Mouse (Mus musculus) layer of hippocampus, adult 9-11 months (tissue): ENCODE data around the gene Il4.
A peak's percentile ranks its signal among the peaks of the same experiment; 100 is the strongest.
"Not testable (repeated sequence)": the region's sequence is repeated elsewhere in the genome, so short reads cannot be mapped to it uniquely, and the experiment has no call there.

Experiments used
- DNase-seq: peaks from one replicate; pipeline ENCODE4 v3.0.0; 2022

The Il4 gene

DNA sequence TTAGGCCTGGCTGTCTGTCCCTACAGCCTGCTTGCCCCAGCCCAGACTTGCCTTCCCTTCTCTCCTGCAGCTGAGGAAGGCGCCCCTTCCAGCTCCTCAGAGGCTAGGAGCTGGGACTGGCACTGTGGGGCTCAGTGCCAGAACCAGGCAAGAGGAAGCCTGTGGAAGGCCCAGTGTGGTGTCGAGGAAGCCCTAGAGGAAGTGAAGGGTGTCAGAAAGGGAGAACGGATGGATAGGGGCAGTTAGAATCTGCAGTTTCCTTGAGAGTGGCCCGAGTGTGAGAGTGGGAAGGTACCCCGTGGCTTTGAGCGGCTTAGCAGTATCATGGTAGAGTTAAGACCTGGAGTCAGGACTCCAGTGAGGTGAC is 4.0 kb upstream of the Il4 start:
- no peak for DNase-seq

- DNase-seq, result no peak
Measured at GRCm38 (mm10) chr11:53621582-53622439, 3.3 kb upstream of the Il4 start.

GRCm38 (mm10) chr11:53620094-53620493 is 1.6 kb upstream of the Il4 start:
- no peak for DNase-seq

GRCm38 (mm10) chr11:53619428-53619827 is 959 bp upstream of the Il4 start:
- DNase-seq, result no peak

- no peak for DNase-seq
Measured at GRCm38 (mm10) chr11:53617562-53618109, 833 bp downstream of the Il4 start.

DNA sequence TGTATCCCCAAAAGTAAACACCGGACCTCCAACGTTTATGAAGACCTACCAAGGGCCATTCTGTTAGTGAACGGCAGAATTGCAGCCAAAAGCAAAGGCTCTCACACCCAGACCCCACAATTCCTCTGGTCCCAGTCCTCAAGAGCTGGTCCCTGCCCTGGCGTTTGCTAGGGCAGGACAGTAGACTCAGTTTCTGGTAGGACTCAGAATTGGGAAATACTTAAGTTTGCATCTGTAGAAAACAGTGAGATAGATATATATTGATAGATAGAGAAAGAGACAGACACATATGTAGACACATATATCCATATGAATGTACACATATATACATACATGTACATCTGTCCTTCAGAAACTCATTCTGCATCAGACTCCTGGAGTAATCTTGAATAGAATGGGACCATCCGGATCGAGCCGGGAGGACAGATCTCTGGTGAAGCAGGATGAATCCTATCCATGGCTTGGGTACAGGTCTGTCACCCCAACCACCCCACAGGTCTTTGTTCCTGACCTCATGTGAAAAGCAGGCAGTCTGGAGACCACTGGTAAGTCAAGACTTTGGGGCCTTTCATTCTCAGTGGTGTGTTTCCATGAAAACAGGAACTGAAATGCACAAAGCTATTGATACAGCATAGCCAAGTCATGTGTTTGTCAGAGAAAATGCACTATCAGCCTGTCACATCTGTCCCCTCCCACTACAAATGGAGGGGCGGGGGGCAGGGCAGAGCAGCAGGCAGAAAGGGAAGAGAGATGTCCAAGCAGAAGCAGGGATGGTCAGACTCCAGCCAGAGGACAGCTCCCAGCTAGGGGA is 1.5 kb downstream of the Il4 start:
- no peak for DNase-seq

GRCm38 (mm10) chr11:53615575-53615974 is 2.9 kb downstream of the Il4 start:
- DNase-seq, result no peak

DNA sequence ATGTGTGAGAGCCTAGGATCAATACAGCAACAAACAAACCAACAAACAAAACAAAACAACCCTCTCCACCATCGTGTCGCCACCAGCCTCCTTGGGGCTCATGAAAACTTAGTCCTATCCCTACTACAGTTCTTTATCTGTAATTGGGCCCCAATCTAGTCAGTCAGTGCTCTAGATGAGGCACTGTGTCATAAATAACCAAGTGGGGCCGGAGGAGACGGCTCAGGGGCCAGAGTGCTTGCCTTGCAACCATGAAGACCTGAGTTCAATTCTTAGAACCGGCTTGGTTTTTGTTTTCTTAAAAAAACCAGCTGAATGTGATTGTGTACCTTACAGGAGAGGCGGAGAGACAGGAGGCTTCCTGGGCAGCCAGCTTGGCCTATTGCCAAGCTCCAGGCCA is 3.3 kb downstream of the Il4 start:
- DNase-seq, result no peak

- no peak for DNase-seq
Measured at GRCm38 (mm10) chr11:53609672-53610071, 8.8 kb downstream of the Il4 start.

- no peak for DNase-seq
Measured at GRCm38 (mm10) chr11:53609231-53609630, 9.2 kb downstream of the Il4 start.

- DNase-seq, result no peak
Measured at GRCm38 (mm10) chr11:53605609-53606008, 12.9 kb downstream of the Il4 start.

GRCm38 (mm10) chr11:53604983-53605382 is 13.5 kb downstream of the Il4 start:
- no peak for DNase-seq

DNA sequence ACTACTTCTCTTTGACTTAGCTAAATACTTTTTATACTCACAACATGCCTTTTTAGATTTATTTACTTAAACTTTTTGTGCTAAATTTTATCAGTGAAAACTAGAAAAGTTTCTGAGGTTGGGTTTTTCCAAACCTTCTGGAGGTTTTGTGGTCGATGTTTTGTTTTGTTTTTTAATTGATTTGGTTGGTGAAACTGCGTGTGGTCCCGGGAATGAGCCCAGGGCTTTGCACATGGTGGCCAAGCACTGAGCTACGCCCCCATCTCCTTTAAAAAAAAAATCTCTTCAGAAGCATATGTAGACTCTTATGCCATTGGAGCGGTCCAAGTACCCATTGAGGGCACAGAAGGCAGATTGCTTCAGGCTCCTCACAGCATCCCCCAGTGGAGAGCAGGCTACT is 27.4 kb downstream of the Il4 start:
- no peak for DNase-seq

DNA sequence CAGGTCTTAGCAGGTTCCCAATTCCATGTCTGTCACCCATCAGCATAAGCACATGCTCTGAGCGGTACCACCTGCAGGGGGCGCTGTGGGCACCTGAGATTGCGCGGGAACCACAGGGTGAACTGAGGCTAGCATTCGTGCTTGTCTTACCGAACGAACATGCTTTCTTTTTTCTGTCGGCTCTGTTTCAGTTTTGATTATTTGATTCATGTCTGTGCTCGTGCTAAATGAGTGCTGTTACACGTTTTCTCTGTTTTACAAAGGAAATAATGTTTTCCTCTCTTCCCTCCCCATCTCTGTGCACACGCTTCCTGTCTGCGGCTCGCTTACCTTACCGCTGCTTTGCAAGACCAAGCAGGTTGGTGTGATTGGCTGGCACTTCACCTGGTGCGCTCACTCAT is 28.1 kb downstream of the Il4 start:
- DNase-seq, result no peak

GRCm38 (mm10) chr11:53588279-53588678 is 30.2 kb downstream of the Il4 start:
- DNase-seq, result no peak

DNA sequence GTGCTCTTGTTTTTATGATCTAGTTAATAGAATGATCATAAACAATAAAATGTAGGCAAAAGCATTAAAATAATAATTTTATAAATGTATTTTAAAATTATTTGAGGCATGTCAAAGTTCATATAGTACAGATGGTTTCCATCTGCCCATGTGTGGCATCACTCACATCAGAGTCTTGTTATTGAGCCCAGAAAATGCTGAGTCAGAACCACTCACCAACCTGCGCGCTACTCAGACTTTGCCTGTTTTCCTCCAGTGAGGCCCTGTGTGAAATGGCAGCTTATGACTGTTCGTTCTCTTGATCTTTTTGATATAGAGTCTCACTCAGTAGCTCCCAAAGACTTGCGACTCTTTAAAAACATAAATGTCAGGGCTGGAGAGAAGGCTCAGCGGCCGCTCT is 33.0 kb downstream of the Il4 start:
- no peak for DNase-seq

DNA sequence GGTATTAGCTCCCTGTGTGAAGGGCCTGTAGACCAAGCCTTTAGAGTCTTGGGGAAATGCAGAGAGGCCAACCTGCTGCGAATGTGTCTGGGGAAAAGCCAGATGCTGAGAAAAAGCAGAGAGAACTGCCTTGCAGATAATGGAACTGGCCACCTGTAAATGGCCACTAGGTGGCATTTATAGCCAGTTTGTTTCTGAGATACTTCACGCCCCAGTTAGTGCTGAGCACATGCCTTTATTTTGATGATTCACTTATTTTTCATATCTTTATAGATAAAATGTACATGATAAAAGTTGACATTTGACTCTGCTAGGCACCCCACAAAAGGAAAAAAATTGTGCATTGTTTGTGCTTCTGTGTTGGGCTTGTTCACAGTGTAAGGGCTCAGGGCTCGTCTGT is 33.6 kb downstream of the Il4 start:
- no peak for DNase-seq

GRCm38 (mm10) chr11:53583151-53583550 is 35.3 kb downstream of the Il4 start:
- DNase-seq, result no peak

- no peak for DNase-seq
Measured at GRCm38 (mm10) chr11:53580562-53580961, 37.9 kb downstream of the Il4 start.

DNA sequence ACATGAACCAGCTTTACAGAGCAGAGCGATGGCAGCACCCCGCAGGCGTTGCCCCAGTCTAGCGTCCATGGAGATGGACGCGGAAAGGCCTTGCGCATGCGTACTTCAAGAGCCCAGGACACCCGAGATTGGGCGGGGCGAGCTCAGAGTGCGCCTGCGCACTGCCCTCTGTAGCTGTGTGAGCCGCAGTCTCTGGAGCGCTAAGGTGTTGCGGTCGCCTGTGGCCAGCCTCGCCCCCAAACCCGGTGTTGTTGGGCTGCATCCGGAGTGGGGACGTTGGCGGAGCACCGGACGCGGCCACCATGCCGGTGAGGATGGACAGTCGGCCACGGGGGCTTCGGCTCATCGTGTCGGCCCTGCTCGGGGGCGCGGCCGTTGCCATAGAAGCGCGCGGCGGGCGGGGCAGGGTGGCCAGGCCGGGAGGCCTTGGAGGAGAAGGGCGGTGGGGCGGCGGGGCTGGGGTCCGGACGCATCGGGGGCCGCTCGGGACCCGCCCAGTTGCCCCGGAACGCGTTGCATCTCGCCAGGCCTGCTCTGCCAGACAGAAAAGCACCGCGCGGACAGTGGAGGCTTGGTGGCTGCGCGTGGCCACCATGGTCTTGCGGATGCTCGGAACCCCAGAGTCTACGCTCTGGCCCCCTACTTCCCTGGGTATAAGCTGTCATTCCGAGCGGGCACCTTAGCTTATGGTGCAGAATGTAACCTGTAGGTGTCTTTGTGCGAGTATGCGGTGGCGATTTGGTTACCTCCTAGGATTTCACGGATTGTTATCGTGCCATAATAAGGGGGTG is 51.0 kb downstream of the Il4 start, which contains the start of gene Kif3a:
Kif3a (plus strand) TSS at position 156 of the 791 bp plus-strand sequence.
- DNase-seq, result peak; percentile 94

- DNase-seq, result no peak
Measured at GRCm38 (mm10) chr11:53566646-53567045, 51.8 kb downstream of the Il4 start.

DNA sequence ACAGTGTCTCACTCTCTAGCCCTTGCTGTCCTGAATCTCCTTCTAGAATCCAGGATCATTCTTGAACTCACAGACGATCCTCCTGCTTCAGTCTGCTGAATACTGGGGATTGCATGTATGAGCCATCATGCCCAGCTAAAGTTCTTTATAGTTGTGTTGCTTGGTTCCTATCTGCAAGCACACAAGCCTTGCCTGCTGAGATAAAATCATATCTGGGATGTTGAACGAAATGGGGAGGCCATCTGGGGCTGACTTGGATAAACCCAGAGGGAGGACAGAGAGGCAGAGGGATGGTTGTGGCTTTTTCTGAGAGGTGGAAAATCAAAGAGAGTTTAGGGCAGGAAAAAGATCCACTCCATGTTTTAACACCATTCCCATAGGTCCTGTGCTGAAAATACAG is 56.5 kb downstream of the Il4 start:
- no peak for DNase-seq

DNA sequence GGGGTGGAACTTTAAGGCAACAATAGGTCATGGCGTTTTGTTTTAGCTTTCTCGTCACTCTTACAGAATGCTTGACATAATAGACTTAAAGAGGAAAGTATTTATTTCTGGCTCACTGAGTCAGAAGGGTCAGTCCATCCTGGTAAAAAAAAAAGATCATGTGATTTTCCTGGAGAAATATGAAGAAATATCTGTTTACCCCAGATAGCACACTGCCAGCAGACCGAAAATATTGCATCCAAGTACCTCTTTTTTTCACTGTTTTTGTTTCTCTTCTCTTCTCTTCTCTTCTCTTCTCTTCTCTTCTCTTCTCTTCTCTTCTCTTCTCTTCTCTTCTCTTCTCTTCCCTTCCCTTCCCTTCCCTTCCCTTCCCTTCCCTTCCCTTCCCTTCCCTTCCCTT is 58.5 kb downstream of the Il4 start:
- not testable (repeated sequence) for DNase-seq
